Mouse (Mus musculus): ENCODE measurements around the gene Prss41.

The Prss41 gene

GRCm38 (mm10) chr17:23828271-23829001 is 15.5 kb downstream of the Prss41 start:
- DNase-seq (ENCODE audit: low read depth, low spot score), result peak; percentile 79

- no peak for DNase-seq (ENCODE audit: low read depth, low spot score)
Observed at GRCm38 (mm10) chr17:23825591-23825990, 18.4 kb downstream of the Prss41 start.

- DNase-seq (ENCODE audit: low read depth, low spot score), result no peak
Observed at GRCm38 (mm10) chr17:23823614-23824013, 20.4 kb downstream of the Prss41 start.

GRCm38 (mm10) chr17:23823018-23823417 is 21.0 kb downstream of the Prss41 start:
- no peak for DNase-seq (ENCODE audit: low read depth, low spot score)

- DNase-seq (ENCODE audit: low read depth, low spot score), result no peak
Observed at GRCm38 (mm10) chr17:23822094-23822493, 21.9 kb downstream of the Prss41 start.

- DNase-seq (ENCODE audit: low read depth, low spot score), result no peak
Observed at GRCm38 (mm10) chr17:23820731-23821130, 23.2 kb downstream of the Prss41 start.

GRCm38 (mm10) chr17:23819235-23819634 is 24.7 kb downstream of the Prss41 start:
- no peak for DNase-seq (ENCODE audit: low read depth, low spot score)

GRCm38 (mm10) chr17:23818579-23818978 is 25.4 kb downstream of the Prss41 start:
- no peak for DNase-seq (ENCODE audit: low read depth, low spot score)

- DNase-seq (ENCODE audit: low read depth, low spot score), result no peak
Observed at GRCm38 (mm10) chr17:23815641-23816040, 28.3 kb downstream of the Prss41 start.

- no peak for DNase-seq (ENCODE audit: low read depth, low spot score)
Observed at GRCm38 (mm10) chr17:23807918-23808317, 36.1 kb downstream of the Prss41 start.

- DNase-seq (ENCODE audit: low read depth, low spot score), result no peak
Observed at GRCm38 (mm10) chr17:23806867-23807266, 37.1 kb downstream of the Prss41 start.

GRCm38 (mm10) chr17:23804426-23805085 is 39.4 kb downstream of the Prss41 start:
- peak; percentile 65 for DNase-seq (ENCODE audit: low read depth, low spot score)

- DNase-seq (ENCODE audit: low read depth, low spot score), result peak; percentile 88
Observed at GRCm38 (mm10) chr17:23803366-23804041, 40.5 kb downstream of the Prss41 start.

GRCm38 (mm10) chr17:23802746-23803365 is 41.1 kb downstream of the Prss41 start:
- peak; percentile 99 for DNase-seq (ENCODE audit: low read depth, low spot score)

- DNase-seq (ENCODE audit: low read depth, low spot score), result no peak
Observed at GRCm38 (mm10) chr17:23801627-23802026, 42.3 kb downstream of the Prss41 start.

- DNase-seq (ENCODE audit: low read depth, low spot score), result no peak
Observed at GRCm38 (mm10) chr17:23797316-23797715, 46.7 kb downstream of the Prss41 start.

GRCm38 (mm10) chr17:23795323-23795722 is 48.6 kb downstream of the Prss41 start:
- no peak for DNase-seq (ENCODE audit: low read depth, low spot score)

GRCm38 (mm10) chr17:23791079-23791357 is 53.0 kb downstream of the Prss41 start:
- DNase-seq (ENCODE audit: low read depth, low spot score), result no peak

GRCm38 (mm10) chr17:23790269-23791078 is 53.5 kb downstream of the Prss41 start, which contains the start of gene Srrm2:
Gene Srrm2, plus strand, starts transcription at chr17:23790532.
- DNase-seq (ENCODE audit: low read depth, low spot score), result no peak

- DNase-seq (ENCODE audit: low read depth, low spot score), result no peak
Observed at GRCm38 (mm10) chr17:23789749-23790268, 54.2 kb downstream of the Prss41 start.

- DNase-seq (ENCODE audit: low read depth, low spot score), result no peak
Observed at GRCm38 (mm10) chr17:23788973-23789372, 55.0 kb downstream of the Prss41 start.

All from A20 (cell line).